In genomic region chr8:84970135-84970790, GRCm38 (mm10) we compare ENCODE assay signal across 8 mouse cellular contexts. TPM values are rescaled to one million over a fixed set of nuclear protein-coding genes. Genes with fewer than 3 reads are reported as not detected.
A peak's percentile ranks its signal among the peaks of the same experiment; 100 is the strongest.
DNase-seq lines count a peak whose midpoint lies in the region; ATAC-seq and TF ChIP-seq lines count a peak whose summit lies in the region.

No protein-coding gene starts in this region.

- DNase-seq in kidney, adult 2 months, result no peak
- DNase-seq in kidney, adult 18-20 months, result no peak
- peak; percentile 49 for DNase-seq in MN1 (ENCODE audit: low spot score)
- no peak for DNase-seq in liver, embryonic 13.5 days
- no peak for DNase-seq in adrenal gland, postnatal 25 days
- DNase-seq in ovary, postnatal 10 days (ENCODE audit: low spot score), result no peak

- no peak for TF ChIP-seq POLR2A in kidney, adult 2 months (IDR thresholded peaks at IDR 0.05; ENCODE audit: low read depth, low read length)

- H3K36me3 ChIP-seq in kidney, adult 2 months (ENCODE audit: control insufficient read depth, insufficient read depth, low read length), result no peaks in the 10 kb centered on the region
- peaks cover 31% of the 10 kb centered on the region for H3K36me3 ChIP-seq in heart, embryonic 15.5 days
- H3K36me3 ChIP-seq in liver, embryonic 13.5 days, result peaks cover 52% of the 10 kb centered on the region

- peak overlapping the region; percentile 80 for H3K4me2 ChIP-seq in heart, embryonic 15.5 days
- H3K4me2 ChIP-seq in liver, embryonic 13.5 days, result peak overlapping the region; percentile 99

- H3K9ac ChIP-seq in heart, embryonic 15.5 days, result peak overlapping the region; percentile 87
- H3K9ac ChIP-seq in liver, embryonic 13.5 days, result peak overlapping the region; percentile 96

- H3K4me1 ChIP-seq in kidney, adult 2 months (ENCODE audit: control insufficient read depth, insufficient read depth, low read length), result peaks cover 21% of the 10 kb centered on the region
- peaks cover 39% of the 10 kb centered on the region for H3K4me1 ChIP-seq in heart, embryonic 15.5 days (replicated peaks)
- H3K4me1 ChIP-seq in liver, embryonic 13.5 days (replicated peaks), result peaks cover 82% of the 10 kb centered on the region

- WGBS in kidney, adult 2 months, result 6% methylated on average over 21 of the region's 21 CpGs
- 9% methylated on average over 21 of the region's 21 CpGs for WGBS in heart, embryonic 15.5 days
- 4% methylated on average over 21 of the region's 21 CpGs for WGBS in liver, embryonic 13.5 days (ENCODE audit: insufficient replicate concordance)

- H3K27me3 ChIP-seq in kidney, adult 2 months (replicated peaks; ENCODE audit: control insufficient read depth, insufficient read depth, low read length), result no peaks in the 10 kb centered on the region
- H3K27me3 ChIP-seq in heart, embryonic 15.5 days, result no peaks in the 10 kb centered on the region
- no peaks in the 10 kb centered on the region for H3K27me3 ChIP-seq in liver, embryonic 13.5 days

- no peaks in the 10 kb centered on the region for H3K9me3 ChIP-seq in heart, embryonic 15.5 days (replicated peaks)
- H3K9me3 ChIP-seq in liver, embryonic 13.5 days (replicated peaks), result no peaks in the 10 kb centered on the region

- ATAC-seq in heart, embryonic 15.5 days (replicated peaks; ENCODE audit: insufficient number of reproducible peaks, insufficient read depth, low FRiP score, low read depth), result no peak
- ATAC-seq in liver, embryonic 13.5 days (ENCODE audit: low read depth), result no peak
- ATAC-seq in activated CD4-positive, CD25-positive, alpha-beta regulatory T cell, adult 4 months, result no peak

- no peak for TF ChIP-seq CTCF in kidney, adult 2 months (conservative IDR thresholded peaks at IDR 0.05; ENCODE audit: insufficient read depth, insufficient read length, low read depth, low read length)

- peak overlapping the region; percentile 88 for H3K4me3 ChIP-seq in kidney, adult 2 months (ENCODE audit: insufficient read depth, low read depth, low read length)
- H3K4me3 ChIP-seq in heart, embryonic 15.5 days, result peak overlapping the region; percentile 63
- H3K4me3 ChIP-seq in liver, embryonic 13.5 days (replicated peaks), result peak overlapping the region; percentile 76

- H3K27ac ChIP-seq in kidney, adult 2 months (ENCODE audit: insufficient read depth, low read depth, low read length), result peak overlapping the region; percentile 82
- H3K27ac ChIP-seq in heart, embryonic 15.5 days, result peak overlapping the region; percentile 87
- H3K27ac ChIP-seq in liver, embryonic 13.5 days, result peak overlapping the region; percentile 99

RNA-seq across cellular contexts. Expression of gene Rnaseh2a, which starts 0.7 kb away (rescaled TPM):
- 29.4 and 34.4 TPM in 2 replicates for polyA plus RNA-seq in kidney, adult 2 months (2012; rRNA removed)
- polyA plus RNA-seq in heart, embryonic 15.5 days (2015; fragmentation: Nextera tagmentation; extraction: Ambion mirVana), result 62.9 and 83.7 TPM in 2 replicates
- polyA plus RNA-seq in liver, embryonic 13.5 days (2015; fragmentation: Nextera tagmentation; extraction: Ambion mirVana), result 130 TPM in 2 replicates
- 10 to 100 TPM; 68.9 to 91.0 TPM for polyA plus RNA-seq in activated CD4-positive, CD25-positive, alpha-beta regulatory T cell, adult 4 months (2017; shearing (Covaris generic))
- total RNA-seq in adrenal gland, postnatal 25 days (2021), result 101 and 159 TPM in 2 replicates

RNA-seq across cellular contexts. Expression of gene Prdx2, which starts 0.9 kb away (rescaled TPM):
- polyA plus RNA-seq in kidney, adult 2 months (2012; rRNA removed), result 304 and 376 TPM in 2 replicates
- polyA plus RNA-seq in heart, embryonic 15.5 days (2015; fragmentation: Nextera tagmentation; extraction: Ambion mirVana), result 596 and 644 TPM in 2 replicates
- 1,982 and 2,114 TPM in 2 replicates for polyA plus RNA-seq in liver, embryonic 13.5 days (2015; fragmentation: Nextera tagmentation; extraction: Ambion mirVana)
- polyA plus RNA-seq in activated CD4-positive, CD25-positive, alpha-beta regulatory T cell, adult 4 months (2017; shearing (Covaris generic)), result 100 to 1,000 TPM; 246 to 312 TPM
- total RNA-seq in adrenal gland, postnatal 25 days (2021), result 496 and 624 TPM in 2 replicates

RNA-seq across cellular contexts. Expression of gene Gm49661, which starts 1.0 kb away (rescaled TPM):
- polyA plus RNA-seq in kidney, adult 2 months (2012; rRNA removed), result not detected in 2 replicates
- polyA plus RNA-seq in heart, embryonic 15.5 days (2015; fragmentation: Nextera tagmentation; extraction: Ambion mirVana), result not detected in 2 replicates
- polyA plus RNA-seq in liver, embryonic 13.5 days (2015; fragmentation: Nextera tagmentation; extraction: Ambion mirVana), result not detected in 2 replicates
- not detected for polyA plus RNA-seq in activated CD4-positive, CD25-positive, alpha-beta regulatory T cell, adult 4 months (2017; shearing (Covaris generic))
- 4.4 TPM in 1 of 2 replicates, not detected in the other for total RNA-seq in adrenal gland, postnatal 25 days (2021)

RNA-seq across cellular contexts. Expression of gene Junb, which starts 8.3 kb away (rescaled TPM):
- polyA plus RNA-seq in kidney, adult 2 months (2012; rRNA removed), result 19.2 and 20.9 TPM in 2 replicates
- 11.0 and 16.6 TPM in 2 replicates for polyA plus RNA-seq in heart, embryonic 15.5 days (2015; fragmentation: Nextera tagmentation; extraction: Ambion mirVana)
- polyA plus RNA-seq in liver, embryonic 13.5 days (2015; fragmentation: Nextera tagmentation; extraction: Ambion mirVana), result 12.2 and 15.3 TPM in 2 replicates
- 10 to 100 TPM; 28.9 to 30.5 TPM for polyA plus RNA-seq in activated CD4-positive, CD25-positive, alpha-beta regulatory T cell, adult 4 months (2017; shearing (Covaris generic))
- total RNA-seq in adrenal gland, postnatal 25 days (2021), result 32.8 and 33.2 TPM in 2 replicates

RNA-seq across cellular contexts. Expression of gene Hook2, which starts 20.1 kb away (rescaled TPM):
- 34.5 and 34.6 TPM in 2 replicates for polyA plus RNA-seq in kidney, adult 2 months (2012; rRNA removed)
- 5.3 and 8.8 TPM in 2 replicates for polyA plus RNA-seq in heart, embryonic 15.5 days (2015; fragmentation: Nextera tagmentation; extraction: Ambion mirVana)
- polyA plus RNA-seq in liver, embryonic 13.5 days (2015; fragmentation: Nextera tagmentation; extraction: Ambion mirVana), result 7.2 and 7.4 TPM in 2 replicates
- polyA plus RNA-seq in activated CD4-positive, CD25-positive, alpha-beta regulatory T cell, adult 4 months (2017; shearing (Covaris generic)), result 1 to 10 TPM; 2.6 to 3.0 TPM
- 7.7 and 10.8 TPM in 2 replicates for total RNA-seq in adrenal gland, postnatal 25 days (2021)
